In the genomic region with DNA sequence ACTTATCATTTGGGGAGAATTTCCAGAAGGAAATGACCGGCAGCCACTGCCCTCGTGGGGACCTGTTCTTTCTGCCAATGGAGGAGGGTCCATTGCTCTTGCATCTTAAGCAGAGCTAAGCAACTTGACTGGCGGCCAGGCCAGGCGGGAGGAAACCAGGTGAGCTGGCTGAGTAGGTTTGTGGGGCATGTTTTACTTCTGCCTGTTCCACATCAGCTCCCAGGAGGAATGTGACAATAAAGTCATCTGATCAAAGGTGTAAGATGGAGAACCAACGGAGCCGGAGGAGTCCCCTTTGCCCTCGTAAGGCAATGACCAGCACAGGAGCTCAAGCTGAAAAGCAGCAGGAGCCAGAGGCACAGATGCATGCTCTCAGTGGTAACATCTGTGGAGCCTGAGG, we compare ENCODE assay signal across 17 mouse cellular contexts. TPM values are rescaled to one million over a fixed set of nuclear protein-coding genes. Genes with fewer than 3 reads are reported as not detected.
DNase-seq lines count a peak whose midpoint lies in the region; ATAC-seq lines count a peak whose summit lies in the region.
"Had no signal": no experiment of that assay in that cellular context is flagged by ENCODE, and none has a peak within 500 bp of the region (broad histone marks: within the 10 kb centered on the region; RNA-seq: fewer than 3 reads in every experiment).

No protein-coding gene starts in this region.

- DNase-seq in embryo, embryonic 10 days (ENCODE audit: low spot score), result peak; percentile 10
- DNase-seq in embryo, embryonic 11 days, result no peak
- DNase-seq in urinary bladder, postnatal 14 days (ENCODE audit: low spot score), result peak; percentile 74
- DNase-seq in urinary bladder, postnatal 10 days (ENCODE audit: low spot score), result no peak
- DNase-seq in kidney, postnatal 14 days, result peak; percentile 90
- no peak for DNase-seq in cerebellum, adult 18-20 months
- DNase-seq in yolk sac, embryonic 10.5 days (ENCODE audit: low spot score), result no peak
- DNase-seq: cerebellum, adult 11 months; cerebellum, postnatal 25 days; gastrocnemius, adult 2 months; heart, adult 18-20 months; thymus, adult 18-20 months had no signal

- no peak for ATAC-seq in megakaryocyte progenitor cell, adult 5-6 weeks (replicated peaks; ENCODE audit: poor library complexity)
- ATAC-seq: CD4-positive, CD25-positive, alpha-beta regulatory T cell, adult 4 months; hindbrain, postnatal 0 days; liver, embryonic 12.5 days; midbrain, embryonic 15.5 days had no signal

RNA-seq across cellular contexts. Expression of a gene that starts 35.1 kb away (rescaled TPM):
- total RNA-seq in megakaryocyte progenitor cell, adult 5-6 weeks (2015), result 0.39 and 1.5 TPM in 2 replicates
- total RNA-seq in megakaryocyte progenitor cell, adult 5-6 weeks (2017), result 0.46 and 1.1 TPM in 2 replicates

Comparison
In these comparisons a context has a peak if more than half of its experiments do, and no peak if none do; other contexts are left out.
1. DNase-seq: peak in embryo, embryonic 10 days (single experiment), urinary bladder, postnatal 14 days (single experiment) and kidney, postnatal 14 days (single experiment); none in embryo, embryonic 11 days (single experiment), urinary bladder, postnatal 10 days (single experiment), cerebellum, adult 18-20 months (0 of 2) and yolk sac, embryonic 10.5 days (single experiment).